Mouse (Mus musculus): ENCODE measurements around the gene Add2. TPM values are rescaled to one million over a fixed set of nuclear protein-coding genes. Genes with fewer than 3 reads are reported as not detected.

The Add2 gene
- polyA plus RNA-seq, 1 experiment = 1.5 TPM

DNA sequence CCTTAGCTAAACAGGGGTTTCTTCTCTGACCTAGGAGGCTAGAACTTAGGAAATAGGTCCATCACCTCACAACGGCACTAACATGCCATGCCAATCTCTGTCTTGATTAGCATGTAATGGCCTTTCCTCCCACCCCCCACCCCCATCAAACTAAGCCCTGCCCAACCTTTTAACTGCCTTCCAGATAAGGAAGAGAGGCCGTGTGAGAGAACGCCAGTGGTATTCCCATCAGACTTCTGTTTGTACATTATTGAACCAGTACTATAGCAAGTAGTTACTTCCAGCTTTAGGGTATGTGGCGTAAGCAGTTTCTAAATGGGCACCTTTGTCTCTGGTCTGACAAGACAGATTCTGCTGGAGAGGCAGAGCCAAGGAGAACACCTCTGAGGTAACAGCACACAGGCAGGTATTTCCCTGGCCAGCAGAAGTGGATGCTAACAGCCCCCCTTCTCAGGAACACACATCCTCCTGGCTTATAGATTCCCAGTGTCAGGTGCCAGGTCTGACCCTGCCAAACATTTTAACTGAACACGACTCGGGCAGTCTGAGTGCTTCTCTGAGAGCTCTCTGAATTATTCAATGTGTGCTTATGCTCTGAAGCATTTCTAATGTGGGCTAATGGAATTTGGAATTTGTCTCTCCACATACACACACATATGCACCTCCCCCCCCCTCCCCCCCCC lies 22.2 kb downstream of the Add2 start:
- Histone ChIP-seq H3K36me3 (ENCODE audit: control insufficient read depth, insufficient read depth, low read length) (no peaks in the 10 kb centered on the region), H3K27me3 (replicated peaks; ENCODE audit: control insufficient read depth, insufficient read depth, low read length) (no peaks in the 10 kb centered on the region), H3K27ac (ENCODE audit: insufficient read depth, low read depth, low read length) (no peak overlapping the region), H3K4me3 (ENCODE audit: insufficient read depth, low read depth, low read length) (no peak overlapping the region), H3K4me1 (ENCODE audit: control insufficient read depth, insufficient read depth, low read length) (no peaks in the 10 kb centered on the region)
- no peak for DNase-seq
- WGBS = 52% methylated on average over 6 of the region's 6 CpGs
- TF ChIP-seq POLR2A (IDR thresholded peaks at IDR 0.05; ENCODE audit: low read depth, low read length) (no peak), CTCF (conservative IDR thresholded peaks at IDR 0.05; ENCODE audit: insufficient read depth, insufficient read length, low read depth, low read length) (no peak)

- H3K27ac ChIP-seq (ENCODE audit: insufficient read depth, low read depth, low read length) = no peak overlapping the region
Observed at GRCm38 (mm10) chr6:86052032-86052459, 23.6 kb downstream of the Add2 start.

GRCm38 (mm10) chr6:86052556-86052955 lies 24.1 kb downstream of the Add2 start:
- Histone ChIP-seq H3K36me3 (ENCODE audit: control insufficient read depth, insufficient read depth, low read length) (no peaks in the 10 kb centered on the region), H3K4me3 (ENCODE audit: insufficient read depth, low read depth, low read length) (no peak overlapping the region), H3K27ac (ENCODE audit: insufficient read depth, low read depth, low read length) (no peak overlapping the region), H3K27me3 (replicated peaks; ENCODE audit: control insufficient read depth, insufficient read depth, low read length) (no peaks in the 10 kb centered on the region), H3K4me1 (ENCODE audit: control insufficient read depth, insufficient read depth, low read length) (no peaks in the 10 kb centered on the region)
- 32% methylated on average over 4 of the region's 4 CpGs for WGBS
- TF ChIP-seq POLR2A (IDR thresholded peaks at IDR 0.05; ENCODE audit: low read depth, low read length) (no peak), CTCF (conservative IDR thresholded peaks at IDR 0.05; ENCODE audit: insufficient read depth, insufficient read length, low read depth, low read length) (no peak)
- no peak for DNase-seq

More at GRCm38 (mm10) chr6:86052032-86052459, 23.6 kb downstream of the Add2 start:
- no peak for DNase-seq
- no peak for TF ChIP-seq POLR2A (IDR thresholded peaks at IDR 0.05; ENCODE audit: low read depth, low read length)
- no peak for TF ChIP-seq CTCF (conservative IDR thresholded peaks at IDR 0.05; ENCODE audit: insufficient read depth, insufficient read length, low read depth, low read length)
- H3K4me3 ChIP-seq (ENCODE audit: insufficient read depth, low read depth, low read length) = no peak overlapping the region
- no peaks in the 10 kb centered on the region for H3K36me3 ChIP-seq (ENCODE audit: control insufficient read depth, insufficient read depth, low read length)
- WGBS = 49% methylated on average over 7 of the region's 7 CpGs
- H3K27me3 ChIP-seq (replicated peaks; ENCODE audit: control insufficient read depth, insufficient read depth, low read length) = no peaks in the 10 kb centered on the region
- H3K4me1 ChIP-seq (ENCODE audit: control insufficient read depth, insufficient read depth, low read length) = no peaks in the 10 kb centered on the region

- 60% methylated on average over 4 of the region's 4 CpGs for WGBS
- Histone ChIP-seq H3K4me3 (ENCODE audit: insufficient read depth, low read depth, low read length) (no peak overlapping the region), H3K27ac (ENCODE audit: insufficient read depth, low read depth, low read length) (no peak overlapping the region), H3K4me1 (ENCODE audit: control insufficient read depth, insufficient read depth, low read length) (no peaks in the 10 kb centered on the region), H3K27me3 (replicated peaks; ENCODE audit: control insufficient read depth, insufficient read depth, low read length) (no peaks in the 10 kb centered on the region), H3K36me3 (ENCODE audit: control insufficient read depth, insufficient read depth, low read length) (no peaks in the 10 kb centered on the region)
- DNase-seq = no peak
- TF ChIP-seq POLR2A (IDR thresholded peaks at IDR 0.05; ENCODE audit: low read depth, low read length) = no peak
- TF ChIP-seq CTCF (conservative IDR thresholded peaks at IDR 0.05; ENCODE audit: insufficient read depth, insufficient read length, low read depth, low read length) = no peak
Observed at GRCm38 (mm10) chr6:86053099-86053498, 24.6 kb downstream of the Add2 start.

- Histone ChIP-seq H3K4me1 (ENCODE audit: control insufficient read depth, insufficient read depth, low read length) (no peaks in the 10 kb centered on the region), H3K36me3 (ENCODE audit: control insufficient read depth, insufficient read depth, low read length) (no peaks in the 10 kb centered on the region), H3K27me3 (replicated peaks; ENCODE audit: control insufficient read depth, insufficient read depth, low read length) (no peaks in the 10 kb centered on the region), H3K27ac (ENCODE audit: insufficient read depth, low read depth, low read length) (no peak overlapping the region), H3K4me3 (ENCODE audit: insufficient read depth, low read depth, low read length) (no peak overlapping the region)
- TF ChIP-seq CTCF (conservative IDR thresholded peaks at IDR 0.05; ENCODE audit: insufficient read depth, insufficient read length, low read depth, low read length) (no peak), POLR2A (IDR thresholded peaks at IDR 0.05; ENCODE audit: low read depth, low read length) (no peak)
- no peak for DNase-seq
- WGBS = 79% methylated on average over 5 of the region's 5 CpGs
Observed at GRCm38 (mm10) chr6:86053594-86053993, 25.1 kb downstream of the Add2 start.

GRCm38 (mm10) chr6:86058475-86058874 lies 30.0 kb downstream of the Add2 start:
- H3K27ac ChIP-seq (ENCODE audit: insufficient read depth, low read depth, low read length) = no peak overlapping the region
- H3K4me3 ChIP-seq (ENCODE audit: insufficient read depth, low read depth, low read length) = no peak overlapping the region
- H3K27me3 ChIP-seq (replicated peaks; ENCODE audit: control insufficient read depth, insufficient read depth, low read length) = no peaks in the 10 kb centered on the region
- WGBS = 14% methylated on average over 1 of the region's 1 CpGs
- H3K4me1 ChIP-seq (ENCODE audit: control insufficient read depth, insufficient read depth, low read length) = no peaks in the 10 kb centered on the region
- no peaks in the 10 kb centered on the region for H3K36me3 ChIP-seq (ENCODE audit: control insufficient read depth, insufficient read depth, low read length)
- TF ChIP-seq CTCF (conservative IDR thresholded peaks at IDR 0.05; ENCODE audit: insufficient read depth, insufficient read length, low read depth, low read length) = no peak
- no peak for TF ChIP-seq POLR2A (IDR thresholded peaks at IDR 0.05; ENCODE audit: low read depth, low read length)
- no peak for DNase-seq

GRCm38 (mm10) chr6:86059151-86059853 lies 30.8 kb downstream of the Add2 start:
- Histone ChIP-seq H3K4me3 (ENCODE audit: insufficient read depth, low read depth, low read length) (no peak overlapping the region), H3K36me3 (ENCODE audit: control insufficient read depth, insufficient read depth, low read length) (no peaks in the 10 kb centered on the region), H3K27ac (ENCODE audit: insufficient read depth, low read depth, low read length) (no peak overlapping the region), H3K27me3 (replicated peaks; ENCODE audit: control insufficient read depth, insufficient read depth, low read length) (no peaks in the 10 kb centered on the region), H3K4me1 (ENCODE audit: control insufficient read depth, insufficient read depth, low read length) (no peaks in the 10 kb centered on the region)
- TF ChIP-seq POLR2A (IDR thresholded peaks at IDR 0.05; ENCODE audit: low read depth, low read length) (no peak), CTCF (conservative IDR thresholded peaks at IDR 0.05; ENCODE audit: insufficient read depth, insufficient read length, low read depth, low read length) (no peak)
- 39% methylated on average over 7 of the region's 7 CpGs for WGBS
- no peak for DNase-seq
